Mouse (Mus musculus): ENCODE measurements around the gene Fetub. TPM values are rescaled to one million over a fixed set of nuclear protein-coding genes. Genes with fewer than 3 reads are reported as not detected.

Gene Fetub
- total RNA-seq, 2 experiments from 2014 or later: 10.1 to 134 TPM

DNA sequence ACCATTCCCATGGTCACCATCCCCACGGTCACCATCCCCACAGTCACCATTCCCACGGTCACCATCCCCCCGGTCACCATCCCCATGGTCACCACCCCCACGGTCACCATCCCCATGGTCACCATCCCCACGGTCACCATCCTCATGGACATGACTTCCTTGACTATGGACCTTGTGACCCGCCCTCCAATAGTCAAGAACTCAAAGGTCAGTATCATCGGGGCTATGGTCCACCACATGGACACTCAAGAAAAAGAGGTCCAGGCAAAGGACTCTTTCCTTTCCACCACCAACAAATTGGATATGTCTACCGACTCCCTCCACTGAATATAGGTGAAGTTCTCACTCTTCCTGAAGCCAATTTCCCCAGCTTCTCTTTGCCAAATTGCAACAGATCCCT lies 42.9 kb downstream of the Fetub start:
- DNase-seq (ENCODE audit: low spot score in 2 of 2): no peak

DNA sequence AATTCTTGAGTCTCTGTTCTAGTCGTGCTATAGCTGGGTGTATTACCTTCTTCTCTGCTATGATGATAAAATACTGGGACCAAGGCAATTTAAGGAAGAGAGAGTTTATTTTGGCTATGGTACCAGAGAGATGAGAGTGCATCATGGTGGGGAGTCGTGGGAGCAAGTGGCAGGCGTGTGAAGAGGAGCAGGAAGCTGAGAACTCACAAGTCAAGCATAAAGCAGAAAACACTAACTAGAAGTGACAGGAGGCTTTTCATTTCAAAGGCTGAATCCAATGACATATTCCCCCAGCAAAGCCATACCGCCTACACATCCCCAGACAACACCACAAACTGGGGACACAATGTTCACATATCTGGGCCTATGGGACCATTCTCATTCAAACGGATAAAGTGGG lies 44.1 kb downstream of the Fetub start:
- DNase-seq (ENCODE audit: low spot score in 2 of 2): no peak

DNA sequence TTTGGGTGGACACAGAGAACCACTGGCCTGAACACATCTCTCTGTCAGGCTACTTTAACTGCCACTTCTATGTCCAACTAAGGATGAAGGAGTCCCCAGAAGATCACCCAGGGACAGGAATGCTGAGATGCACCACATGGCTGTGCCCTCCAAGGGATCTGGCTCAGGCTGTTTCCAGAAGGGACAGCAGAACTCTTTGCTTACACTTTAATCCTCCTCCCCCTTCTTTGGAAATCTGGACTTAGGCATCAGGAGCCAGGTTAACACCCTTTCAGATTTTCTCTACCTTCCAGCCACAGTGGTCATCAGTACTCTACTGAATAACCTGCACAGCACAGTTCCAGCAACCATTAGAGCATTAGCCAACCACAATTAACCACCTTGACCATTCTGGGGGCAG lies 45.2 kb downstream of the Fetub start:
- no peak for DNase-seq (ENCODE audit: low spot score in 2 of 2)

DNA sequence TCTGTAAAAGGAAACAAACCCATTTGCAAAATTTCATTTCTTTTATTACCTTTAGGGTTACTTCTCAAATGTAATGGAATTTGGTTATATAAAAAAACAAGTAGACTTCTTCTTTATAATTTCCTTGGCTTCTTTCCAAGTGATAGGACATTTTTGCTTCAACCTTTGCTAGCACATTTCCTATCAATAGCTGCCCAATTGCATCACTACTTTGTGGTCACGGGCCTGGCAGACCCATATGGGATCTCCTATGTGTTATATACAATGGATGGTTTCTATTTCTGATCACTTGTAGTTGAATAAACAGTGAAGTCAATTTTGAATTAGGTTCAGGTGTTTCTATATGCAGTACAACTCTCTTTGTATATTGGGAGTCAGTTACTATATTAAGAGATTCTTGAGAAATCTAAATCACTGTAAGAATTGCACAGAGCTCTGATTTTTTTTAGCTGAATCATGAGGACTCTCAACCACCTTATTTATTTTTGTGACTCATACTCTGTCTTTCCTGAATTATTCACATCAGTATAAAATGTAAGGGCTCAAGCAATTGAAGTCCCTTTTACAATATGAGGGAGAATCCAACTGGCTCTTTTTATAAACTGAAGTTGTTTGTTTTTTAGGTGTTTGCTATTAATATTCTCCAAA lies 49.4 kb downstream of the Fetub start:
- DNase-seq (ENCODE audit: low spot score in 2 of 2): no peak

Other genes starting within 250 kb of the Fetub start
- not detected for gene Crygs, start 106.8 kb upstream of the Fetub start, total RNA-seq (2021)
- 10 to 100 TPM; 21.4 to 23.4 TPM for gene Tbccd1, start 60.7 kb upstream of the Fetub start, total RNA-seq (2021)
- gene Dnajb11, start 60.5 kb upstream of the Fetub start, total RNA-seq (2021): 10 to 100 TPM; 73.3 to 75.8 TPM
- 1,000 to 10,000 TPM in 1 of 2 experiments, 10 to 100 TPM in 1; 68.1 to 2,750 TPM for gene Ahsg, start 27.1 kb upstream of the Fetub start, total RNA-seq (2021)
- gene Hrg, start 32.7 kb downstream of the Fetub start, total RNA-seq (2021): 10 to 100 TPM in 1 of 2 experiments, 1 to 10 TPM in 1; 2.6 to 86.2 TPM
- gene Kng2, start 111.1 kb downstream of the Fetub start, total RNA-seq (2021): 10 to 100 TPM; 10.1 to 27.3 TPM
- gene Kng1, start 139.5 kb downstream of the Fetub start, total RNA-seq (2021): 100 to 1,000 TPM in 1 of 2 experiments, 10 to 100 TPM in 1; 10.7 to 386 TPM
- gene Eif4a2, start 189.1 kb downstream of the Fetub start, total RNA-seq (2021): 100 to 1,000 TPM; 482 to 508 TPM
- 10 to 100 TPM; 24.2 to 25.5 TPM for gene Rfc4, start 209.4 kb downstream of the Fetub start, total RNA-seq (2021)
- gene Adipoq, start 228.2 kb downstream of the Fetub start, total RNA-seq (2021): 100 to 1,000 TPM; 119 to 145 TPM